Mouse (Mus musculus) ovary, postnatal 36 days (tissue): Measurements from ENCODE around the gene Tead4.
"Not testable (repeated sequence)": the region's sequence is repeated elsewhere in the genome, so short reads cannot be mapped to it uniquely, and the experiment has no call there.

Experiments
- DNase-seq: peaks from one replicate; pipeline ENCODE4 v3.0.0; 2022; ENCODE audit warnings: low spot score, mixed read lengths

The Tead4 gene

DNA sequence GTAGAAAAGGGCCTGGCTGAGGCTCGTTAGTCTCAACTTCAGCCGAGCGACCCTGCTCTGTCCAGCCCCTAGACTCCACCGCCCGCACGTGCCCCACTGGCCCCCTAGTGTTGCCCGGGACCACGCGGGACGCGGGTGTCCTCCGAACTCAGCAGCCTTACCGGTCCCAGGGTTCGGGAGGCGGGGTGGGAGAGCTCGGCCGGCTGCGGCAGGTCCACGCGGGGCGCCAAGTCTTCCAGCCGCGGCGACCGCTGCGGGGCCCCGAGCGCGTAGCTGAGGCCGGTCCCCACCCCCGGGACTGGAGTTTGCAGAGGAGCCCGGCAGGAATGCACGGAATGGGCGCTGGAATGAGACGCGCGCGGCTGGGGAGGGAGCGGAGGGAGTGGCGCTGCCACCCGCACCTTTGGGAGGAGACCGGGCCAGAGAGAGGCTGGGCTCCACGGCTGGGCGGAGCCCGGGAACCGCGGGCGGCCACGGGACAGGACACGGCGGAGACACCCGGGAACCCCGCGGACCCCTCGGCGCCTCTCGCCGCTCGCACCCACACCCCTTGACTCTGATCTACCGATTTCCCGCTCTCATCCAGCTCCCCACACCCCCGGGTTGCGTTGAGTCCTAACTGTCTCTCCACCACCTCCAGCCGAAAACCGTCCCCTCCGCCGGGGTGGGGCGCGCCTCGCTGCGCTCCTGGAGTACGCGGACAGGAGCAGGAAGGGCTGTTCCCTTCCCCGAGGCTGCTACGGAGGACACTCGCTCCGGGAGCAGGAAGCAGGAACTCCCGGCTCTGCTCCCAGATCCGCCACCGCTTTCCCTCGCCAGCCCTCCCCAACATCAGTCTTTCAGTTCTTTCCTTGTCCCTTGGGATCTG, at the start of gene Tead4:
Tead4 (minus strand) TSS at position 690 of the 868 bp plus-strand sequence.
- peak; percentile 77 for DNase-seq

DNA sequence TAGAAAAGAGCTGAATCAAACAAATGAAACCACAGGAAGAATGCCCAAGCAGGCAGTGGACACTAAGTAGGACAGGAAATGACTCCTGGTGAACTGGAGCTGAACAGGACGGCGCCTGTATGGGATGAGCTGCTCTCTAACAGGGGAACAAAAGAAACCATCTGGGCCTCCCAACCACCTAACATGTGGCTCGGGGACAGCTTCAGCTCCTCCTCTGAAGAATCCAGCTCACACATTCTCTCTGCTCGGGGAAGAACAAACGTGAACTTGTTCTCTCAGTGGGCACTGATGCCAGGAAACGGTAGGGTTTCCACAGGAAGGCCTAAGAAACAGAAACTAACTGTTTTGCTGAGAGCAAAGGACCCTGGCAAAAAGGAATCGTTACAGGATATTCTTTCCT, 49.1 kb upstream of the Tead4 start:
- DNase-seq: no peak

DNA sequence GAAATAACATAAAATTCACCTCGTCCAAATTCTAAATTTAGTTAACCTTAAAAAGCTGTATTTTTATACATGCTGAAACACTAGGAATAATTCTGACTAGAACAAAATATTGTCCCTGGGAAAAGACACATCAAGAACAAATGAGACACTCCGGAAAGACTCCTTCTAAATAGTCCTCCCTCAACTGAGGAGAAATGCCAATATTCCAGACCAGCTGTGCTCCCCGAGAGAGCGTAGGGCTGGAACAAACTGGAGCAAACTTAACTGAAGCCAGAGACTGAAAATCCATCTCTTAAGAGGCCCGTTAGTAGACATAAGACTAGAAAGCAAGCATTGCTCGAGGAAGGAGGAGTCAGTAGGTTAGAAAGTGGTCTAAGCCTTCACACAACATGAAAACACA, 46.2 kb upstream of the Tead4 start:
- no peak for DNase-seq

DNA sequence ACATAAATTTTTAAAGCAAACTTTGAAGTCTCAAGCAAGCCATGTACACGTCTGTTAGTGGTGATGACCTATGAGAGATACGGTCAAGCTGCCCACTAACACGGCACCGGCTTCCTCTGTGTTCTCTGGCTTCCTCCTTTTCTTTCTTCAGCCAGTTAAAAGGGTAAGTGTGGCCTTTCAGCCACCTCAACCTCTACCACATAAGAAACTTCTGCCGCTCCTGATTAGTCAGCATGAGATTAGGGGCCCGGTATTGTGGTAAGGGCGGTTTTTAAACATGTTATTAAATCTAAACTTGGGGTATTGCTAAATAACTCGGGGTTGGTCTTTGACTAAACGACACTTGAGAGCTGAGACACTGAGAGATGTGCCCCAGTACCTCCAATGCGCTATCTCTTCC, 45.0 kb upstream of the Tead4 start:
- no peak for DNase-seq

- no peak for DNase-seq
Observed at GRCm38 (mm10) chr6:128341956-128342723, 41.5 kb upstream of the Tead4 start.

- DNase-seq: no peak
Observed at GRCm38 (mm10) chr6:128338876-128339275, 38.3 kb upstream of the Tead4 start.

DNA sequence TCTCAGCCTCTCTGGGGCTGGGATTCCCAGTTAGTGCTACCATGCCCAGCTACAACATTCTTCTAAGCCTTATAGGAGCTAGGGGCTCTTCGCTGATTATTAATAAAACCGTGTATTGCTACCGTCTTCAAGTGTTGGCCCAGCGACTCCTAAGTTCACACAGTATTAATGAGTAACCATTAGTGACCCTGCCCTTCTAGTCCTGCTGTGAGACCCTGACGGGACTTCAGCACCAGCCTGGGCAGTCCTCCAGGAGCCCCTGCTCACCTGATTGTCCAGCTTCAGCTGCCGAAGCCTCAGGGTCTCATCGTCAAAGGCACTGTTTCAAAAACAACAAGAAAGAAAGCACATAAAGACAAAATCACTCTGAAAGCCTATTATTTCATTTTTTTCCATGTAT, 36.8 kb upstream of the Tead4 start:
- no peak for DNase-seq

DNA sequence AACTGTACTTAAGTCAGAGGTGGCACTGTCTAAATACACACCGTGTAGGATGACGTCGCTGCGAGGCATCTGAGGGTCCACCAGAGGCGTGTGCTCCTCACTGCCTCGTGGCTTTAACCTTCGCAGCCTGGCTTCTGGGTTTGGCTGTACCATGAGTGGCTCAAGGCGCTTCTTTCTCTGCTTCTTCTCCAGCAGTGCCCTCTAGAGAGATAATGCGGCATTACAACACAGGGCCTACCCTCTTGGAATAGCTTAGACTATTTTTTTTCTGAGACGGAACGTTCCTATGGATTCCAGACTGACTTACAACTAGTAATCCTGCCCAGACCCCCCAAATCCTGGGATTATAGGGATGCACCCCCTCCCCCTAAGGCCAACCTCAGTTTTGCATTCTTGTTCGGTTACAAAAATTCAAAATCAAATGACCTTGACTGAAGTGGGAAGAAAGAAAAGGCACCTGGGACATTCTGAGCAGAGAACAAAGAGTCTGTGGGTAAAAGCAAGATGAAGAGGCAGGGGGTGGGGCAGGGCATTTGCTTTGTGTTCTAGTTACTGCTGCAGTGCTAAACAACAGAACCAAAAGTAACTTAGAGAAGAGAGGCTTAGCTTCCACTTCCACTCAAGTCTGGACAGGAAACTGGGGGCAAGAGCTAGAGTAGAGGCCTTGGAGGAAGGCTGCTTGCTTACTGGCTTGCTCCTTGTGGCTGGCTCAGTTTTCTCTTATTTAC, 33.9 kb upstream of the Tead4 start:
- DNase-seq: peak; percentile 67

- no peak for DNase-seq
Observed at GRCm38 (mm10) chr6:128318317-128318716, 17.7 kb upstream of the Tead4 start.

DNA sequence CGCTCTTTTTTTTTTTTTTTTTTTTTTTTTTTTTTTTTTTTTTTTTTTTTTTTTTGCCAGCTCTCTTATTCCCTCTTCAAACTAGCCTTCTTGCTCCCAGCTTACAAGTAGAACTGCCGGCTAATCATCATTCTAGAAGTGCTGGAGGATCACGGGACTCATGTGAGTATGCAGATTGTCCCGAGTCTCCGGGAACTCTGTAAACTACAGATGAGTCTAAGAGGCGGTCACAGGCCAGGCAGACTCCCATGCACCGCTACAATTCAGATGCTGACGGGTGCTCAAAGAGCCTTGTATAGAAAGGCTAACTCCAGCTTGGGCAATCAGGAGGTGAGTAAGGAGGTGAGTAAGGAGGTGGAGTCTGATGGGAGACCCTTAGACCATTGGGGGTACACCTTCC, 15.0 kb upstream of the Tead4 start:
- DNase-seq: no peak

- DNase-seq: no peak
Observed at GRCm38 (mm10) chr6:128314796-128315195, 14.2 kb upstream of the Tead4 start.

- peak; percentile 46 for DNase-seq
Observed at GRCm38 (mm10) chr6:128308311-128308710, 7.7 kb upstream of the Tead4 start.

DNA sequence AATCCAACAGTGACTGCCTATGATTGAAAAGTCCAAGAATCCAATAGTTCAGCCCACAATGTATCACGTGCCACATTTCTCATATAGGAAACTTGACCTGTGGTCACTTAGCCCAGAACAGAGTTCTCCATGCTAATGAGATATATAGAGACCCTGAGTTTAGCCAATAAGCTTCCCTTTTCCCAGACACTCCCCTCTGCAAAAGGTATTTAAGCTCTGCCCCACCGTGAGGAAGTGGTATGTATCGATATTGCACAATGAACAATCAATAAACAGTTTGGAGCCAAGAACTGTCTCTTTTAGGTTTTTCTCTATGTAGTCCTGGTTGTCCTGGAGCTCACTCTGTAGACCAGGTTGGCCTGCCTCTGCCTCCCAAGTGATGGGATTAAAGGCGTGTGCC, 4.2 kb upstream of the Tead4 start:
- DNase-seq: no peak

GRCm38 (mm10) chr6:128302640-128303039, 2.0 kb upstream of the Tead4 start:
- not testable (repeated sequence) for DNase-seq

GRCm38 (mm10) chr6:128301891-128302290, 1.3 kb upstream of the Tead4 start:
- no peak for DNase-seq

GRCm38 (mm10) chr6:128301458-128301857, 835 bp upstream of the Tead4 start:
- DNase-seq: no peak

GRCm38 (mm10) chr6:128299292-128300133, 1.1 kb downstream of the Tead4 start:
- DNase-seq: no peak

- DNase-seq: no peak
Observed at GRCm38 (mm10) chr6:128298246-128298645, 2.4 kb downstream of the Tead4 start.

- DNase-seq: no peak
Observed at GRCm38 (mm10) chr6:128296750-128297393, 3.8 kb downstream of the Tead4 start.

DNA sequence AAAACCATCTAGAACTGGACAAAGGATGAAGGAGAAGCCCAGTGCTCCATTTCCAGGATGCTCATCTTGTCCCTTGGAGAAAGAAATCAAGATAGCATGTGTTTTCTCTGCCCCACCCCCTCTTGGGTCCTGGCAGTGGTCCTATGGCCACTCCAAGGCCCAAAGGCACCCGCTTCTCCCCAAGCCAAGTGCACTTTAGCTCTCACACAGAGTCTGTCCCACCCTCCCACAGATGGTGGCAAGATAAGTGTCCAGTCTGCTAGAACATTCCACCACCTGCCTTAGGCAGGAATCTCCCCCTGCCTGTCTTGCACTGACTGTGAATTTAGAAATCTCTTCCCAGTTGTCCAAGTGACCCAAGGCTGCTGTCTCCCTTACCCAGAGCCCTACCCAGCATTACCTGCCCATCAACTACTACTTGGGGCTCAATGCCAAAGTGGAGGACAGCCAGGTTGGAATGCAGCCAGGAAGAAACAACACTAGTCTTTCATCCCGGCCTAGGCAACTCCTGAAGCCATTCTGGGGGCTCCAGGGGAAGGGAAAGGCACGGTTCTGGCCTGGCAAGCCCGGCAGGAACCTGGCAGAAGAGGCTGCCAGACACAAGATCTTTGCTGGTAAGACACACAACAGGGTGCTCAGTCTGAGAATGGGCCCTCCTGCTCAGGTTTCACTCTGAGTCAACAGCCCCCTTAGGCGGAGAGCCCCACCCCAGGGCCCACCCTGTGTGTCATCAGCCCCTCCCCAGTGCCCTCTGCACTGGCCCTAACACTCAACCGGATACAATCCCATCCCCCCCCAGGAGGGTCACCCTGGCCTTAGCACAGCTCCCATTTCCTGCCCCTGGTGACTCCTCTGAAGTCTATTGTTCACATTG, 4.5 kb downstream of the Tead4 start:
- peak; percentile 54 for DNase-seq
